Mouse (Mus musculus) A20 (cell line): Measurements from ENCODE around the gene Fto.

ENCODE experiments used
- DNase-seq: peaks from one replicate; pipeline ENCODE4 v3.0.0-alpha.2; 2011; ENCODE audit warnings: low read depth, low spot score

Gene Fto

DNA sequence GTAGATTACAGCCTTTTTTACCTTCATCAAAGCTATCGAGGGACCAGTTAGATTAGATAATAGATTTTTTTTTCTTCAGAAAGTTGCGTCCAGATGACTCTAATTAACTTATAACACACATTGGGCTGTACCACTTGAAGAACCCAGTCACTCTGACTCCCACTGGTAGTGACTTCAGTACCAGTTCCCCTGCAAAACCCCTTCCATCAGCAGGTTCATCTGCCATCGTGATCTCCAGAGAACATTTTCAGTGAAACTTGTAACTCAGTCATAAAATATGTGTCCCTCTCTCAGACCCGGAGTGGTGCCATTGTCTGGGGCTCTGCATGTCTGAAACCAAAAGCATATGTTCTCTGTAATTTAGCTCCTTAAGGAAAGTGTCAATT lies 211.5 kb downstream of the Fto start:
- no peak for DNase-seq

DNA sequence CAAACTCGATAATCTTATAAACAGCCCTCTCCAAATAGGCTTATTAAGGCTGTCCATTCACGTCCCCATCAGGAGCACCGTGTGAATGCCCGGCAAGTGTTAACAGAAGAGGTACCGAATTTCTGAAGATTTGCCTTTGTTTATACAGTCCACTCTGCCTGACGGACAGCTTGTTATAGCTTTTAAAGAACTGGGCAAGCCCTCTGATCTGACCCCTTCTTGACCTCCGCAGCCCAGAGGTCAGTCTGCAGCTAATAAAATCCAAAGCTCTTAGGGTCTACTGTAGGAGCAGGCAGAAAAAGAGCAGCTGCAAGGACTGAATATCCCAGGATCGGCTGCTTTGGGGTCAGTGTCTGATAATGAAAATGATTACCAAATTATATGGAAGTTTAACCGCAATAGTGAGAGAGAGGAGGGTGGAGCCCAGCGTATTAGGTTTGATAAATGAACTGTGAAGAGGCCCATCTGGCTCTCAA lies 212.1 kb downstream of the Fto start:
- DNase-seq, result no peak

GRCm38 (mm10) chr8:91528967-91529366 lies 215.6 kb downstream of the Fto start:
- no peak for DNase-seq

DNA sequence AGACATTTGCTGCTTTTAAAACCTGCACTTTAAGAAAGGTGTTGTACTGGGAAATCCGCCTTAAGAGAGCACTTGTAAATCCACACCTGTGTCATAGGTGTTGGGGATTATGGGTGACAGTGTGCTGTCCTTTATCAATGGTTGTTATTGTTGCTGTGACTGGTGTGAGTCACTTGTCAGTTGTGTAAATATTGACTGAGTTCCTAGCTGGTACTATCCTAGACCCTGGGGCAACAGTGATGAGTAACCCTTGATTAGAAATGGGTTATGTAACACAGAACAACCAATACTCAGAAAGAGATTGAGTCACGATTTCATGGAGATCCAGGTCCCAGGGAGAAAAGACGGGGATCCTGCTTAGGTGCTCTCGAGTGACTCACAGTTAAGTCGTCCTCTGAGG lies 216.4 kb downstream of the Fto start:
- no peak for DNase-seq

DNA sequence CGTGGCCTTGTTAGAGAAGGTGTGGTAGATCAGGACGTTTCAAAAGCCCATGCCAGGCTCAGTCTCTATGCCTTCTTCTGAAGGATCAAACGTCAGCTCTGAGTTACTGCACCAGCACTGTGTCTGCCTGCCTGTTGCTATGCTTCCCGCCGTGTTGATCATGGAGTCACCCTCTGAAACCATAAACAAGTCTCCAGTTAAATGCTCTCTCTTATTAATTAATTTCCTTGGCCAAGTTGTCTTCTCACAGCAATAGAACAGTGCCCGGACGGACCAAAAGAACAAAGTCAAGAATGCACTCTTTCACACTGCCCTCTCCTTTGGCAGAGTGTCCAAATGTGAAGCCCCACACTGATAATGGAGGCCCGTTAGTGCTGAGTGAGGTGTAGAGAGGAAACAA lies 217.3 kb downstream of the Fto start:
- DNase-seq, result no peak

DNA sequence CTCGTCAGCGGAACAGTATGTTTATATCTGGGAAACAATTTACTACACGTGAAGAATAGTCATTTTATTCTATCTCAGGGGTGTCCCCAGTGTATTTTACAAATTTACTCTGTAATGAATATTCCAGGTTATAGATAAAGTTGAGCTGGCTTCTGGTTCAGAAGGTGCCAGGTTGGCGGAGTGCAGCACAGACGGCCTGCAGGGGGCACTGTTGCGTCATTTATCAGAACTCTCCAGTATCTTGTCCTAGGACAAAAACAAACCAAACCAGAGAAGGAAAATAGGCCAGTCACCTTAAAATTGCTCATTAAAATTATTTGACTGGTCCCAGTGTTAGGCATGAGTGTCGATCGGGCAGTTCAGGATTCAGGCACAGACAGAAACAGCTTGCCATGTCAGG lies 218.6 kb downstream of the Fto start:
- peak; percentile 54 for DNase-seq

DNA sequence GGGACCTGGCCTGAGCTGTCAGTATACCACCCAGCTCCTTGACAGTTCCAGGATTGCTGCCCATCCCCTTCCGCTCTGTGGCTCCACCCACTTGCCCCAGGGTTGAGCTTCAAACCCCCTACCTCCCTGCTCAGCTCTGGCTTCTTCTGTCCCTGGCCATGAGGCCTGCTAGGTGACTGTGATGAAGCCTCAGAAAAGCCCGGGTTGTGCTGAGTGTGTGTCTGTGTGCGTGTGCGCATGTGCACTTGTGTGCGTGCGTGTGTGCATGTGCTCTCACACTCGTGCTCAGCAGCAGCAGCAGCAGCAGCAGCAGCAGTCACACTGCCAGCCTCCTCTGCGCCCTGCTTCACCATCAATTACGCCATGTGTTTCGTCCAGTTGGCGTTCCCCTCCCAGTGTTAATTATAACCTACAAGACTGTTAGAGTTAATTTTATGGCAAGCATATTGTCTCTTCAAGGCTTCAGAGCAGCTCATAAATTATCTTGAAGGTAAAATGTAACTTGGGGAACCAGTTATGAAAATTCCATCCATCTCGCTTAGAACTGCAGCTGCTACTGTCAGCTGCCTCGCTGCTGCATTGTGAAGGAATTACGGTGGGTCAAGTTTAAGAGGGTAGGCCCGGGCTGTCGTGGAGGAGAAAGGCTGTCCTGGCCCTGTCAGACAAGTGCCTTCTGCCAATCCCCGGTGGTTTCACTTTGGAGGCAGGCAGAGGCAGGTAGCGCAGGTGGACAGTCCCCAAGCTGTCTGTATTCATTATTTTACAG lies 219.5 kb downstream of the Fto start:
- no peak for DNase-seq

DNA sequence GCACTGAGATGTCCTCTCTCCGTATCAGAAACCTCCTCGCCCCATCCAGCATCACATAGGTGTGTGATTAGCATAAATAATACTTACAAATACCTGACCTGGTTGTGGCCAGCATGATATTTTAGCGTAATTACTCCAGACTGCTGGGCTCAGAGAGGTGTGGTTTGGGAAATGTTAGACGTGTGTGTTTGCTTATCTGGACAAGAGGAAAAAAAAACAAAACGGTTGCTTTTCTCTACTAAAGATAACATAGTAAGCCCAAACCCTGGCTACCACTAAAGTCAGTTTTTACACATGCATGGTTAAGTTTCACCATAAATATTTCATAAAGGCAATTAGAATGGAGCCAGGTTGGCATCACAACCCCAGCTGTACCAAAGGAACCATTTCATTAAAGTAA lies 221.4 kb downstream of the Fto start:
- DNase-seq, result no peak

DNA sequence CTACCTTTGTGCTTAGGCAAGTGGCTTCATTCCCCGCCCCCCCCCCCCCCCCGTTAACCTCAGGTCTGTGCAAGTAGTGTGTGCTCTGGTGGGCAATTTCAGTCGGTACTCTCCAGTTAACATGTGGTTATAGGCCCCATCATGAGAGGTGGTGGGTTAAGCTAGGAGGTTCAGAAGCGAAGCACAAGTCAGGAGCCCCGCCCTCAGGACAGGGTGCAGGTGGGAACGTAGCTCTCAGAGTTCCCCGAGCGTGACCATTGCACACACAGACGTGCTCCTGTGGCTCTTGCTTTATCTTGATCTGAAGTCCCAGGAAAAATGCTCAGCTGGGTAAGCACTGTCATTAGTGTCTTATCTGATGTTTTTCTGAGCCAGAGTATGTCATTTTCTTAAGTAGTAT lies 224.8 kb downstream of the Fto start:
- DNase-seq, result peak; percentile 34

GRCm38 (mm10) chr8:91538892-91539291 lies 225.6 kb downstream of the Fto start:
- DNase-seq, result no peak

GRCm38 (mm10) chr8:91539586-91539985 lies 226.3 kb downstream of the Fto start:
- no peak for DNase-seq

- no peak for DNase-seq
Observed at GRCm38 (mm10) chr8:91541229-91541628, 227.9 kb downstream of the Fto start.

- no peak for DNase-seq
Observed at GRCm38 (mm10) chr8:91545561-91545960, 232.2 kb downstream of the Fto start.

DNA sequence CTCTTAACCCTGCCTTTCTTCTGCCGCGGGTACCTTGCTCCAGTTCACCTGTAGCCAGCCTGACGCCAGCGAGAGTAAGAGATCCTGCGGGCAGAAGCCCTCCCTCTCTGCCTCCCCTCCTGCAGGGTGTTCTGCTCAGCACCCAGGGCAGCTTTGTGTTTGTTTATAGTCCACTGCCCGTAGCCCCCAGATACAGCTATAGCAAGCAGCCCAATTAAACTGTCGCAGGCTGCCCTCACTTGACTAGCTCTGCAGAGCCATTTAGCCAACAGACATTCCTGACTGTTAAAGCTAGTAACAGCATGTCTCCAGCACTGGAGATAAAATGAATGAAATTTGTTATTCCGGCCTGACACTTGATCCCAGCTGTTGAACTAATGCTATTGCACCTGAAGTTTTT lies 233.3 kb downstream of the Fto start:
- no peak for DNase-seq

GRCm38 (mm10) chr8:91550131-91550530 lies 236.8 kb downstream of the Fto start:
- DNase-seq, result no peak

DNA sequence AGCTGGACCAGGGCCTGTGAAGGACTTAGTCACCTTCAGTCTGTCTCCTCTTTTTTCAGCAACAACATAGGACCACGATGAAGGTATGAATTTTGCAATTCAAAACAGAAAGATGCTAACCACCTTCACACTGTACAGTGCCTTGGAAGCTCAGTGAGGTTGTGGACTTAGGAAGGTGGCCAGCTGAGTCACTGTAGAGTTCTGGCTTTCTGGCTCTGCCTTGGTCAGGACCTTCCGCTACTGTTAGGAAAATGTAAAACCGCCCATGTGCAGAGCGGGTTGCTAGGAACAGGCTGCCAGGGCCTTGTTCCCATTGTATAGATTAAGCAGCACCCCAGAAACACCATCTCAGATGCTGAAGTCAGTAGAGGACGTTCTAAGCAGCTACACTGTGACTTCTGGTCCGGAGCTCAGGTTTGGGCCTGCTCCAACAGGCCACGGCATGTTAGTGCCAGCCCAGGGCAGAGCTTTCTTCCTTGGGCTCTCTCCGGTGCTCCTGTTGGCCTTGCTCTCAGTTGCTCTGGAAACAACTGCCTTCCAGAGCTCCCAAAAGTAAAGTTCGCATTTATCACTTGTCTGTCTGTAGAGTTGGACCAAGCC lies 237.9 kb downstream of the Fto start:
- no peak for DNase-seq

DNA sequence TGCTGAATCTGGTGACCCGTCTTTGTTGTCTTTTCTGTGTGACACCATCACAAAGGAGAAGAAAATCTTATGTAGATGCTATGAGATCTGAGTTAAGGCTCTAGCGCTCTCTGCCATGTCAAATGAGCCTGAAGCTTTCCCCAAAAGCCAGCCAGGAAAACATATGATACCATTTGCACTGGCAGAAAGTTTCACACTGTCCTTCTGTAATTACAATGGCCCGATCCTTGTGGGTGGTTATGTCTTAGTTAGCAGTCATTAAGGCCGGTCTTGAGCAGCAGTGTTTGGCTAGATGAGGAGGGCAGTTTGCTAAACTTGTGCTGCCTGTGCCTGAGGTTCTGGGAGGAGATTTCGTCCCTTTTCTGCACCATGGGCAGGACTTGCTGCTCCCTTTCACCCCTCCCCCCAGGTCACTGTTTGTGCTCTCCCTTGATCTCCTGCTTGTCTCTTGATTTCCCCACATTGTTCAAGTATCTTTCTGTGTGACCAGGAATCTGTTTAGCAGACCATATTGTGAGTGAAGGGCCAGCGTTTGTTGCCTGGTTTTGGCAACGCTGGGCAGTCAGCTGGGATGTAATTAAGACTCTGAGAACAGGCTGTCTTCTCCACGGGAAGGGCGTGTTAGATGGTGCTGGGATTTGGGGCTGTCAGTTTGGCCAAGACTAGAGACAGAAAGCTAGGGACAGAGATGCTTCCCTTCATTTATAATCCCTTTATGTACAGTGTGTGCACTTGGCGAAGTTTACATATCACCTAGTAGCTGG lies 238.6 kb downstream of the Fto start:
- DNase-seq, result no peak

DNA sequence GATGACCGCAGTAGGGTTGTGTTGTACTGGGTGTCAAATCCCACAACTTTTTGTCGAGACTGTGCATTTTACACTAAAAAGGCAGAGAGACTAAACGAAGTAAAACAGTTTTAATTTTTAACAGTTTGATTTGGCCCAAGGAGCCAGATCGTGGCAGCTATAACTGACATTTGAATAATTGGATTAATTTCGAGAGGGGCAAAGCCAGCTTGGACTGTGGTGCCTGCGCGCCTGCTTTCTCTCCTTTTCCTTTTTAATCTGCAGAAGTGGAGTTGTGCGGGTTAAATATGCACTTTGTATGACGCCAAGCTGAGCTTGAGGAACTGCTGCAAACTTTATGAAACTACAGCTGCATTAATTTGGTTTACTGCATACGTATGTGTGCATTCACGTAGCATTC lies 239.3 kb downstream of the Fto start:
- DNase-seq, result no peak

- DNase-seq, result no peak
Observed at GRCm38 (mm10) chr8:91553387-91553786, 240.1 kb downstream of the Fto start.

DNA sequence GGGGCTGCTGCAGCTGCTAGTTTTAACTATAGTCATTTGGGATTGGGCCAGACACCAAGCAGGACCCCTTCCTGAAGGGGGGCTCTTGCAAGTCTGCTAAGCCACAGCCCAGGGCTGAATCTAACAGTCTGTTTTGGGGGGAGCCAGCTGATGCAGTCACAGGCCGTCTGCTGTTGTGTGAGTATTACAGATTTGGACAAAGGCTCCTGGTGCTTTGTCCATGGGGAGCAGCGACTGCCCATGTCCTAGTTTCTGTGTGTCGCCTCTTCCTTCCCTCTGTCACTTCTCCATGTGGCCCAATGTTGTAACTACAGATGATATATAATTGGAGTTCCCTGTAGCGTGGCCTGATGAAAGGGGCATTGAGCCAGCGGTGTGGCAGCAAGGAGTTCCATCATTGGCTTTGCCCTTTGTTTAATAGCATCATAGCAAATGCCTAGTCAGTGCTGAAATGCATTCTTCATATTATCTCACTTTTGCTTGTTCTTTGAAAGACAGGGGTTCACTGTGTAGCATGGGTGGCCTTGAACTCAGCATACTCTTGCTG lies 243.8 kb downstream of the Fto start:
- DNase-seq, result no peak

DNA sequence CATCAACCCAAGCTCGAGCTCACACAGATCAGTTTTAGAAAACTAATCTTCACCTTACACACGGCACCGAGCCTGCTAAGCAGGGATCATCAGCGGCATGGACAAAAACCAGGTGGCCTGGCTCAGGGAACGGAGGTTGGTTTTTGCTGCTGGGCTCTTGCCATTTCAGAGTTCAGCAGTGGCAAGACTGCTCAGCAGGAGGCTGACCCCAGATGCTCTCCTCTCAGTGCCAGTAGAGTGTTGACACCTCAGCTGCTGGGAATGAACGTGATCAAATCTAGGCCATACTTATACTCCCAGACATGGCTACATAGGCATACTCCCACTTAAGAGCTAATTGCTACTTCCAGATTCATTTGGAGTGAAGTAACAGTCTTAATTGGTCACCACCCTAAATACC lies 245.1 kb downstream of the Fto start:
- no peak for DNase-seq

DNA sequence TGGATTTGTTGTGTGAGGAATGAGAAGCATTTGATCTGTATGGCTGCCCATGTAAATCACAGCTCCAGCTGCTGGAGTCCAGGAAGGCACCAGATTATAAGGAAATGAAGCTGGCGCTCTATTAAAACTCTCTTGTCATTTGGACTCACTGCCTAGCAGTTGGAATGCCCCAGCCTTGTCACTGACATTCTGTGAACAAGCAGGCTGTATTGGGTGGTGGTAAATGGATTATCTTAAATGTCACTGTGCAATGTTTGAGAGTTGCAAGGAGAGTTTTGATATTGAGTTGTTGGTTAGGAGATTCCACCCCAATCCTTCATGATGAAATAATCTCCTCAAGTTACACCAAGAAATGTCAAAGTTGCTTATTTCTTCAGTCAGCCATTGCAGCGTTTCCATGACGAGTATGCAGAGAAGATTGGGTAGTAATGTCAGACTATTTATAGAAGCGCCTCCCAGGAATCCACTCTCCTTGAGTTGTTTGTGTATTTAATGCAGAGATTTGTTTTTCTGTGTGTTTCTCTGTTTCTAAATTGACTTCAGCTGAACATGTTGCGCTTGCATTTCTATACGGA lies 246.8 kb downstream of the Fto start:
- no peak for DNase-seq
